Mouse (Mus musculus): ENCODE measurements around the gene Prickle1.

- TF ChIP-seq CTCF (IDR thresholded peaks at IDR 0.05; ENCODE audit: extremely low read depth, insufficient read length, insufficient replicate concordance, low read depth, low read length) (no peak), POLR2A (IDR thresholded peaks at IDR 0.05; ENCODE audit: low read depth, low read length) (no peak)
Measured at GRCm38 (mm10) chr15:93538551-93539205, 57.0 kb downstream of the Prickle1 start.

Data from small intestine, adult 2 months (tissue).